Mouse (Mus musculus) 3T3-L1 (cell line): ENCODE results near the gene Eapp.
"Not testable (repeated sequence)": the region's sequence is repeated elsewhere in the genome, so short reads cannot be mapped to it uniquely, and the experiment has no call there.

ENCODE experiments used
- DNase-seq: peaks from one replicate; pipeline ENCODE4 v3.0.0-alpha.2; 2015; ENCODE audit warnings: low read depth, low spot score

Eapp gene

DNA sequence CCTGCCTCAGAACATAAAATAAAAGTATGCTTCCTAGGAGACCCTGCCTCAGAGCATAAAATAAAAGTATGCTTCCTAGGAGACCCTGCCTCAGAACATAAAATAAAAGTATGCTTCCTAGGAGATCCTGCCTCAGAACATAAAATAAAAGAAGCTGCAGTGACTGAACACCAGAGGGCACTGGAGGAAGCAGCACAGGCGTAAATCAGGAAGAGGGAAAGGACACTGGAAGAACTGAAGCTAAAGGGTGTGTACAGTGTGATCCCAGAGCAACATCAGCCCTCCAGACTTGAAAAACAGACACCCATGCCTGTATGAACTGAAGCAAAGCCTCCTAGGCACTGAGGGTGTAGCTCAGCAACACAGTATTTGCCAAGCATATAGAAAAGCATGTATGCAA lies 12.5 kb downstream of the Eapp start:
- peak; percentile 62 for DNase-seq

DNA sequence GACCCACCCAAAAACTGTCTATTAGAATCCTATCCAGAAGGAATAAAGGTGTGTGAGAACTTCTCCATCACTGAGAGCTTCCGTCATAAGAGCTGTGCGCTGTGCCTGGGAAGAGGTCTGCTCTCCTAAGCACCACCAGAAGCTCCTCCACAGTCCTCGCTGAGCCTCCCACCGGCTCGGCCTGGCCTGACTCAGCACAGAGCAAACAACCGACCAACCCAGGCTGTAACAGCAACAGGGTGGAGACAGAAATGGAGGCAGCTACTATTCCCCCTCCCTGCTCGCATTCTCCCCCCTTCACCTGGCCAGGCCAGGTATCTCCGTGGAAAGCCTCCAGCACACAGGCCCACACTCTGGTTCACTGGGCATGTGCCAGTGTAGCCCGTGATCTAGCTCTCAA lies 19.0 kb downstream of the Eapp start:
- DNase-seq: no peak

DNA sequence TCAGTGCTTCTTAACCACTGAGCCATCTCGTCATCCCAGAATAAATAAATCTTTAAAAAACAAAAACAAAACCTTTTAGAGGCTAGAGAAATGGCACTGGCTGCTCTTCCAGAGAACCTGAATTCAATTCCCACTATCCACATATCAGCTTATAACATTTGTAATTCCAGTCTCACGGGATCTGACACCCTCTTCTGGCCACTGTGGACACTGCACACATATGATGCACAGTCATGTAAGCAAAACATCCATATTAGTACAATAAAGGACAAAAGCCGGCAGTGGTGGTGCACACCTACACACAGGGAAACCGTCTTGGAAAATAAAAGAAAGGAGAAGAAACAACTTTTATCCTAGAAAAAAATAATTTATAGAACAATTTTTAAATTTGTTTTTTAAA lies 20.3 kb downstream of the Eapp start:
- DNase-seq: peak; percentile 27

DNA sequence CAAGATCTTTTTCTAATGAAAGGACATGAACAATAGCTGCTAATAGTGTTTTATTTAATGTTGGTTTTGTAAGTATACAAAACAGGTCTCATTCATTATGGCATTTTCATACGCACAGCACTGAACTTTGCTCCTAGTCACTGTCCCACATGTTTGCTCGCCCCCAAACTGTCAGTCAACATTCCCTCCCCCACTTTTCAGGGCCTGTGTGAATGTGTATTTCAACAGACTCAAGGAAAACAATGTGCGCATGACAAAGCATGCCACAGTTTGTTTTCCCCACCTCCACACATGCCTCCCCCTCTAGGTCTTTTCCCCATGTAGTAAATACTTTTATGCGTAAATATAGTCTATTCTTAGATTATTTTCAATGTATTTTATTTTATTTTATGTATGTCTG lies 24.4 kb downstream of the Eapp start:
- DNase-seq: no peak

DNA sequence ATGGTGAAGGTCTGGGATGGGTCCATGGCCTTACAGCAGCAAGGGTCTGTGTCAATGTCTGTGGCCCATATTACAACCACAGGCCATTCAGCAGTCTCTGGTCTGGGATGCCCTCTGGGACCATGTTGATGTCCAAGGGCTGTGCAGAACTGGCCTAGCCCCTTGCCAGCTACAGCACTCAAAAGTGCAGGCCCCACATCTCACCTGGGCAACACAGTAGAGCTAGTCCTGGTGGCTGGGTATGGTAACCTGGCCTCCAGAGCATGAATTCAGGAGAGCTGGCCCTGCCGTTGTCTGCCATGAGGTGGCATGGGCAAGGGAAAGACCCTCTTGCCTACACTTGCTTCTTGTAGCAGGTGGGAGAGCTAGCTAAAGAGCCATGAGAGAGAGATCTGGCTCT lies 27.6 kb downstream of the Eapp start:
- no peak for DNase-seq

DNA sequence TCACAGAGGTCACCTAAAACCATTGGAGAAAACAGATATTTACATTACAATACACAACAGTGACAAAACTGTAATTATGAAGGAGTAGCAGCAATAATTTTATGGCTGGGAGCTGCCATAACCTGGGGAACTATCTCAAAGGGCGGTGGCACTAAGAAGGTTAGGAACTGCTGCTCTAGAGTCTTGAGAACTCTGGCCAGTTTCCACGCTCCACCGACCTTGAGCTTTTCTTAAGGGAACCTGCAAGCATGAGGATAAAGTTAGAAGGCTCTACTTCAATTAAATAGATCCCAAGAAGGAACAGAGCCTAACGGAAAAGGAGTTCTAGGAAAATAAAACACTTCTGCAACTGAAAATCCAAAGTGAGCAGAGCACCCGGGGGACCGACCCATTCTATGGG lies 30.2 kb downstream of the Eapp start:
- no peak for DNase-seq

DNA sequence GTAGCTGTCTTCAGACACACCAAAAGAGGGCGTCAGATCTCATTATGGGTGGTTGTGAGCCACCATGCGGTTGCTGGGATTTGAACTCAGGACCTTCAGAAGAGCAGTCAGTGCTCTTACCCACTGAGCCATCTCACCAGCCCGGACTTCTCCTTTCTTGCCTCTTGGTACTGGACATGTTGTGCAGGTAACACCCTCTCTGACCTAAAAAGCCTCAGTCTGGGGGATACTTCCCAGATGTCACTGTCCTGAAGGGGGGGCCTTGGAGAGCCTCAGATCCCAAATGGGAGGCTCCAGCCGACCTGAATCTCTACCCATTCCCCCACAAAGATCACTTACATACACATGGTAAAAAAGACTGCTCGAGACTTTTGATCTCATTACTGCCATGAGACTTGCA lies 34.2 kb downstream of the Eapp start:
- DNase-seq: not testable (repeated sequence)

DNA sequence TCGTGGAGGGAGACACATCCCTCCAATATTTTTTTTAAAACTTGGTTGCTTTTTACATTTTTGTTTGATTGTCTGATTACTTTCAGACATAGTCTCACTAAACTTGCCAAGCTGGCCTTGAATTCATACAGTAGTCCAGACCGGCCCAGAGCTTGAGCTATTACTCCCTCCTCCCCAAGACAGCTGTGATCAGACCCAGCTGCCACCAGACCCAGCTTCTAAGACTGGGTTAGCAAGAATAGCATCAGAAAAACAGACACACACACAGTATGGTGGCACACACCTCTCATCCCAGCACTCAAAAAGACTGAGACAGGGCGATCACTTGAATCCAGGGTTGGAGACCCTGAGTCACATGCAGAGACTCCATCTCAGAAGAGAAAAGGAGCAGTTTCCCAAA lies 35.8 kb downstream of the Eapp start:
- DNase-seq: no peak

DNA sequence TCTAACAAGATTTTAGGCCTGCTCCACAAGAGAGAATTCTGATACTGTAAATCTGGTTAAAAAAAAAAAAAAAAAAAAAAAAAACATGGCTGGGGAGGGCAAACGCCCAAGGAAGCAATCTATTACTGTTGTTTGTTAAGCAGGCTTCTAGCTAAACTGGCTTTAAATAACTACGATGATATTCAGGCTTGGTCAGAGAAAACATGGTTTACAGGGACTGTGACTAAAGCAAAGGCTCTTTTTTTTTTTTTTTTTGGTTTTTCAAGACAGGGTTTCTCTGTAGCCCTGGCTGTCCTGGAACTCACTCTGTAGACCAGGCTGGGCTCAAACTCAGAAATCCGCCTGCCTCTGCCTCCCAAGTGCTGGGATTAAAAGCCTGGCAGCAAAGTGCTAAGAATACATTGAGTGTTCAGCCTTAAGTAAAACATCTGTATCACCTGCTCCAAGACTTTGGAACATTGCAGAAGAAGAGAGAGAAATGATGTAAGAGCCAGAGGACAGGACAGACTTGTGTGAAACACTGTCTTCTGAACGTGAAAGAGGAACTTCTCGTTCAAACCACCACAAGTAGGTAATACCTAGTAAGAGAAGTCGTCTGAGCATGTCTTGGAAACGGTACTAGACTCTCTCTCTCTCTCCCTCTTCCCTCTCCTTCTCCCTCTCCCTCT lies 37.1 kb downstream of the Eapp start:
- no peak for DNase-seq

DNA sequence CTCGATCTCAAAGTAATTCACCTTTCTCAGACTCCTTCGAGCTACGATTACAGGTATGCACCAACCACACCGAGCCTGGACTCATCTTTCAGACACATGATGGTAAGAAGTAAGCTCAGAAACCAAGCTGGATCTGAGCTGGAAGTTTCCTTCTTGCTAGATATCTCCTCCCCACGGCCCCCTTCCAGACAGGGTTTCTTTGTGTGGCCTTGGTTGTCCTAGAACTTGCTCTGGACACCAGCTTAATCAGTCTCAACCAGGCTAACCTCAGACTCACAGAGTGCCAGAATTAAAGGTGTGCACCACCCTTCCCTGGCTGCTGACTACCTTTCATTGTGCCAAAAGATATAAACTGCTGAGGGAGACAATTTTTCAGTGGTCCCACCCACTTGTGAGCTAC lies 37.7 kb downstream of the Eapp start:
- DNase-seq: no peak

DNA sequence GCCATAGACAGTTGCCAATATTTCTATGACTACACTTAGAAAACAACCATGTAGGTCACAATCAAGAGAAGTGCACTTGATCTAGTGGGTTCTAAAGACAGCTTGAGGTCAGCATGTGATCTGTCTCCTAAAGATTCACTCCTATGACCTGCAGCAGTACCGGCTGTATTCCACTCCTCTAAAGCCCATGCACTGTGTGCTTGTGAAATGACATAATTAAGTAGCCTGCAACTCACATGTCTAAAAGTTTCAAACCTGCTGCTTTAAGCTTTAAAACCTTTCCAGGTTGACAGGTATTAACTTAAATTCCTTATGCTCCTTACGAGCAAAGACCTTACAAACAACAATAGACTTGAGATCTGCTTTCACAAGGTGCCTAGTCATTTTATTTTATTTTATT lies 38.5 kb downstream of the Eapp start:
- no peak for DNase-seq

DNA sequence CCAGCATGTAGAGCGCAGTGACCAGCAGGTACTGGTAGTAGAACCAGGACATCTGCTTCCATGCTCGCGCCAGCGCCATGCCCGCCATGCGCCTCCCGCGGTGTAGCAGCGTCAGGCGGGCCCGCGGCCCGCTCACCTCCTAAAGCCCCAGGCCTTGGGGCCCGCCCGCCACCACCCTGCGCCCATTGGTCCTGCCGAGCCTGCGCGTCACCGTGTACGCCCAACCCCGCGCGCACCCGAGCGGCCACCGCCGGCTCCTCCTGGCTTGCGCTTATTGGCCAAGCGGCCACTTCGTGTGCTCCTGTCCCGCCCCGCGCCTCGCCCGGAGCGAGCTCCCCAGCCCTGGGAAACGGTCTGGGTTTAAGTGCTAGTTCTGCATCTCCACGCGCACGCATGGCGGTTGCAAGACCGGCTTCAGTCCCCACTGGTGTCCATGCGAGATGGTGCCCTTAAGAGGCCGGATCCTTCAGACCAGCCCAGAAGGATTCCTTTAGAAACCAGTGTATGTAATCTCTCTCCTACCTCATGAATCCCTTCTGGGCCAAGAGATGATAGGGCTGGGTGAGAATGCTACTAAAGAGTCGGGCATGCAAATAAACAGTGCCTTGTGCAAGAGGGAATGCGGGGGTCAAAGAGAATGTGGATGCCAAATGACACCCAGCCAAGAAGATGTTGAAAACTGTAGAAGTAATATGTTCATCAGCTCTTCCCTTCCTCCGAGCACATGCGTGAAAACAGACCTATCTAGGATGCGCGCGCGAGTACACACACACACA lies 39.1 kb downstream of the Eapp start, which contains the start of gene Sptssa:
Gene Sptssa, minus strand, starts transcription at position 178 of the 776 bp plus-strand sequence.
- peak; percentile 90 for DNase-seq

DNA sequence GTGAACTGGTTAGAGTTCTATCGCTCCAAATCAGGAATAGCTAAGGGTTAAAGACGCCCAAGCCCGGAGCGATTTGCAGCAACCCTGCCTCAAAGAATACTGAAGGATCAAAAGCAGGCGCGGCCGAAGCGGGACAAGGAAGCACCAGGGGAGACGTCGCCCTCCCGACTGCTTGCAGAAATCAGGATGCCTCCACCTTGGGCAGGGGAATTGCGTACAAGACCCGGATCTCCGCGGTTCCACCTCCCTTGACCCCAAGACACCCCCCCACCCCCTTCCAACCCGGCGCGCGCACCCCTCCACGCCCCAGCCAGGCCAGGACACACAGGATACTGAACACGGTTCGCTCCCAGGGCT lies 39.7 kb downstream of the Eapp start:
- no peak for DNase-seq

DNA sequence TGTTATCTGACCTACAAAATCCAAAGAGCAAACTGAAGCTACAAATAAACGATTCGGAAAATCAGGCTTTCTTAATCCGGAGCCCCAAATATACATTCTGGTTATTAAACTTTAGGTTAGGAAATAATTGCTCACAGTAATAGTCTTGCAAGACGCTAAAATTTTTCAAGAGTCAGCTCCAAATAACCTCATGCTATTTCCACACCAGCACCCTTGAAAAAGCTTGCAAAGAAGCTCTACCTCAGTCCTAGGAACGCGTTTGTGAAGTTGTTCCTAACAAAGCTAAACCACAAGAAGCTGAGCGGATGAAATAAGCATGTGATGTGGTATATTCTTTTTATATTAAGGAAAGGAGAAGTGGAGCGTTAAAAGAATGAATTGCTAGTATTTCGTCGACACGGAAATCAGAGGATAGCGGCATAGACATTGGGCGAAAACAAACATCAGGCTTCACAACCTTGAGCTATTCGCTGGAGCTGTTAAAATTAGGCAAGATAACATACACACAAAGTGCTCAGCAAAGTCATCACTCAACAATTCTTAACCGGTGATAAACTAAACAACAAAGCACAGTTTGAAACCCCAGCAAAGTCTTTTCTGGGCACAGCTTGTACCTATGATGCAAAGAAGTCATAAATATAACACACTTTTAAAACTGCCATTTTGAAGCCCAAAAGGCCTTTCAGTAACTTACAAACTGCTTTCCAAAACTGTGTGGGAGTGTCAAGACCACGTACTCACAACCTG lies 40.2 kb downstream of the Eapp start:
- peak; percentile 62 for DNase-seq

DNA sequence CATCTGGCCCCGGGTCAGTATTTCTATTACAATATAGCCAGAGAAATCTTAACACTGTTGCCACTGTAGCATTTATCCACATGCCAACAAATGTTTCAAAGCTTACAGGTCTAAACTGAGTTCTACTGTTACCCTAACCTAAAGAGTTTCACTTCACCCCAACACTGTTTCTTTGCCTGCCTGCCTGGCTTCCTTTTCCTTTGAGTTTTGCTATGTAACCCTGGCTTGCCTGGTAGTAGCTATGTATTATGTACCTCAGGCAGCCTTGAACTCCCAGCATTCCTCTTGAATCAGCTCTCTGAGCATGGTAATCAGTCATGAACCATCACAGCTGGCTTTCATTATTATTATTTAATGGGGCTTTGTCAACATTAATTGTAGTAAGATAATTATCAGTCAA lies 41.0 kb downstream of the Eapp start:
- peak; percentile 48 for DNase-seq

DNA sequence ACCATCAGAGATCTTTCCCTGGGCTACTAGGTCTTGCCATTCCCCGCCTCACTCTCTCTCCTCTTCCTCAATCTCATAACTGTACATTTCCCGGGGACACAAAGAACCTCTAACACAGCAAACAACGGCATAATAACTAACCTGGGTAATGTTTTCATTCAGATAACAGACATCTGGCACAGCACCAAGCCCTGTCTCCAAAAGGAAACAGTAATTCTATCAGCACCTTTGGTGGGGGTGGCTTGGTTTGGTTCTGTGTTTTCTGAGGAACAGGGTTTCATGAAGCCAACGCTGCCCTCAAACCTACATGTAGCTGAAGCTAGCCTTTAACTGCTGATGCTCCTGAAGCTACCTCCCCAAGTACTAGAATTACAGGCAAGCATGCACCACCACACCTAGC lies 41.6 kb downstream of the Eapp start:
- peak; percentile 33 for DNase-seq

DNA sequence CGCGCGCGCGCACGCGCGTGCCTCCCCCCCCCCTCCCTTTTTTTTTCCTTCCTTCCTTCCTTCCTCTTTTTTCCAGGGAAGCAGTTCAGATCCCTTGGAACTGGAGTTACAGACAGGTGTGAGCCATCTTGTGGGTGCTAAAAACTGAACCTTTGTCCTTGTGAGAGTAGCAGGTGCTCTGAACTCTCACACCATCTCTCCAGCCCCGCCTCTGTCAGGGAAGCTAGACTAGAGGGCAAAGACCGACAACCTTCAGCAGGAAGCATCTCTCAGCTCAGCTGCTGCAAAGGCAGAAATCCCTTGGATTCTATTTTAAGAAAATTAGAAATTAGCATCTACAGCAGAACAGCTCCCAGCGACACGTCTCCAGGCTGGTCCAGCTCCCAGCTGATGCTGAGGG lies 43.4 kb downstream of the Eapp start:
- no peak for DNase-seq

DNA sequence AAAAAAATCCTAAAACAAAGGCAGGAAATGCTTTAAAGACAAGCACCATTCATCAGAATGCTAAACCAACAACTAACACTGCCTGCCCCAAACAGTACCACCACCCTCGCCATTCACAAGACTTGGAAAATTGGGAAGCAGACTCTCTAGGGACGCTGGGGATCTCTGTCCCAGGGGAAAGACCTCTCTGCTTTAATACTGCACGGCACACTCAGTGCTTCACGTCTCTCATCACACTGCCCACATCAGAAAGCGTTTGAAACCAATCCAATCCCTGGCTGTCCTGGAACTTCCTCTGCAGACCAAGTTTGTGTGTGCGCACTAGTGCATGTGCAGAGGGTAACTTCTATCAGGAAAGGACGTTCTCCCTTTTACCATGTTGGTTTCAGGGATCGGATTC lies 43.9 kb downstream of the Eapp start:
- DNase-seq: no peak

DNA sequence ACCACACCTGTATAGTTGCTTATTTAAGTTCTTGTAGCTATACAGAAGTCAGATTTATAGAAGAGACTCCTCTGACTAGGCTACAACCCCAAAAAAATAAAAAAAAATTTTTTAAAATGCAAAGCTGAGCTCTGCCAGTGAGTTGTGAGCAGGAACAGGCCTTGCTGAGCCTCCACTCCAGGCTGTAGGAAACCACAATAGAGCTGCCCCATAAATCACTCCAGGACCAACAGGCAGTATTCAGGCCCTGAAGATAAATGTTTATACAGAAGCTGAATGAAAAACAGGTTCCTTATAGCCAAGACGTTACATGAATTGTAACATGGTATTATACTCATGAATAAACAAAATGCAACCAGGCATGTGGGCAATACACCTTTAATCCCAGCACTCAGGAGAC lies 44.5 kb downstream of the Eapp start:
- no peak for DNase-seq

DNA sequence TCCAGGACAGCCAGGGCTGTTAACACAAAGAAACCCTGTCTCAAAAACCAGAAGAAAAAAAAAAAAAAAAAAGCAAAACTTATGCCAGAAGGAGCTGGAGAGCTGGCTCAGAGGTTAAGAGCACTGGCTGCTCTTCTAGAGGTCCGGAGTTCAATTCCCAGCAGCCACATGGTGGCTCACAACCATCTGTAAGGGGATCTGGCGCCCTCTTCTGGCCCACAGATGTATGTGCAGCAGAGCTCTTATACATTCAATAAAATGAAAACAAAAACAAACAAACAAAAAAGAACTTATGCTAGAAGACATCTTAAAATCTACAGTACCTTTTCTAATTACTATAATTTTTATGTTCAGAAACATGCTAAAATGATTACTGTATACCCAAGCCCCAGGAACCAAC lies 50.8 kb downstream of the Eapp start:
- no peak for DNase-seq

DNA sequence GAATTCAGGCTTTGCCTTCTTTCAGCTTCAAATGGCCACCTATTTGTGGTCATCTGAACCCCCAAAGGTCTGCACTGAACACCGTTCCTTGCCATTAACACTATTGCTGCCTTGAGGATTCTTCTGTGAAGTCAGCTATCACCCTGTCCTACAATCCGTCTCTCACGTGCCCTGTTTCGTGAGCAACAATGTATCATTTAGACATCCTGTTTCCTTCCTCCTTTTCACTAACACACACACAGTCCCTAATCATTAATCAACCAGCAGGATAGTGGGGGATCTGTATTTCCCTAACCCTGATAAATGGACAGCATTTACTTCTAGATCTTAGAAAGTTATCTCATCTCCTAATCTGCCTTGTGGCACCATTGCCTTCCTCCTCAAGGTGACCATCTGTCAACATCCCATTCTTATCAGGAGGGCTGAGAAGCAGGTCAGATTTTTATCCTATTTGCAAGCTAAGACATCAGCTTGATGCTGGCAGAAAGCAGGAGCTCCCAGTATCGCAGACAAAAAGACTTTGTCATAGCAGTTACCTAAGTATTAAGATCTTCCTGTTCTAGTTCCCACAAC lies 52.3 kb downstream of the Eapp start:
- no peak for DNase-seq

DNA sequence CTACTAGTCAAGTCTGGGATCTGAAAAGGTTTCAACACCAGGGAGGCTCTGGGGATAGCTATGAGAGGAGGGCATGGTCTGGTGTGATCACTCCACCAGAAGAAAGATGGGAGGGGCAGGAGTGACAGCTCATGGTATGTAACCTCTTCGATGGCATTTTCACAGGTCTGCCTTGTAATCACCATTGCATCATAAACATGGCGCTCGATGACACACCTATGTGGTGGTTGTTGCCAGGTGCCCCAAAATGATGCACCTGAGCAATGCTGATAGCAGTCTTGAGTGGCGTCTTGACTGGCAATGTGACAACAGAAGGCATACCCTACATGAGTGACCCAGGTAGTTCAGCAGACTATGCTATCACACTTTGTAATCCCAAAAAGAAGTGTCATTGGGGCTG lies 54.3 kb downstream of the Eapp start:
- DNase-seq: no peak
